In genomic region chr17:85090120-85091099, GRCm38 (mm10) we compare ENCODE assay signal across 7 mouse cellular contexts. TPM values are rescaled to one million over a fixed set of nuclear protein-coding genes. Genes with fewer than 3 reads are reported as not detected.
DNase-seq lines count a peak whose midpoint lies in the region; ATAC-seq lines count a peak whose summit lies in the region.

Gene Prepl, minus strand, starts transcription at chr17:85090241.
Gene Camkmt, plus strand, starts transcription at chr17:85090552.

- no peaks in the 10 kb centered on the region for H3K9me3 ChIP-seq in embryonic facial prominence, embryonic 12.5 days
- H3K9me3 ChIP-seq in limb, embryonic 11.5 days (ENCODE audit: control insufficient read depth, low read length): no peaks in the 10 kb centered on the region
- H3K9me3 ChIP-seq in midbrain, embryonic 14.5 days (ENCODE audit: control insufficient read depth, low read length): no peaks in the 10 kb centered on the region

- peak within 1 kb of the TSS; percentile 67 for H3K4me2 ChIP-seq in embryonic facial prominence, embryonic 12.5 days (replicated peaks)
- H3K4me2 ChIP-seq in limb, embryonic 11.5 days (ENCODE audit: low read depth, severe bottlenecking): peak within 1 kb of the TSS; percentile 81
- peak within 1 kb of the TSS; percentile 83 for H3K4me2 ChIP-seq in midbrain, embryonic 14.5 days (ENCODE audit: low read length)

- H3K4me3 ChIP-seq in embryonic facial prominence, embryonic 12.5 days: peak within 1 kb of the TSS; percentile 85
- H3K4me3 ChIP-seq in limb, embryonic 11.5 days (ENCODE audit: low read depth, low read length): peak within 1 kb of the TSS; percentile 82
- peak within 1 kb of the TSS; percentile 89 for H3K4me3 ChIP-seq in midbrain, embryonic 14.5 days (replicated peaks; ENCODE audit: low read depth, low read length)

- H3K27ac ChIP-seq in embryonic facial prominence, embryonic 12.5 days: peak within 1 kb of the TSS; percentile 85
- H3K27ac ChIP-seq in limb, embryonic 11.5 days (replicated peaks; ENCODE audit: low read depth, low read length): peak within 1 kb of the TSS; percentile 59; the same call in 1 of the 2 replicates
- peak within 1 kb of the TSS; percentile 89 for H3K27ac ChIP-seq in midbrain, embryonic 14.5 days (replicated peaks; ENCODE audit: low read depth, low read length)

- no peaks in the 10 kb centered on the region for H3K36me3 ChIP-seq in embryonic facial prominence, embryonic 12.5 days
- no peaks in the 10 kb centered on the region for H3K36me3 ChIP-seq in limb, embryonic 11.5 days (ENCODE audit: control insufficient read depth, insufficient read depth, low read length)
- no peaks in the 10 kb centered on the region for H3K36me3 ChIP-seq in midbrain, embryonic 14.5 days (ENCODE audit: control insufficient read depth, insufficient read depth, low read length)

- H3K9ac ChIP-seq in embryonic facial prominence, embryonic 12.5 days: peak within 1 kb of the TSS; percentile 72
- peak within 1 kb of the TSS; percentile 84 for H3K9ac ChIP-seq in limb, embryonic 11.5 days (ENCODE audit: low read length)
- peak within 1 kb of the TSS; percentile 81 for H3K9ac ChIP-seq in midbrain, embryonic 14.5 days (replicated peaks; ENCODE audit: low read length)

- under 1% methylated on average over 58 of the region's 63 CpGs for WGBS in embryonic facial prominence, embryonic 12.5 days
- under 1% methylated on average over 63 of the region's 63 CpGs for WGBS in limb, embryonic 11.5 days
- WGBS in midbrain, embryonic 14.5 days: under 1% methylated on average over 63 of the region's 63 CpGs

- H3K4me1 ChIP-seq in embryonic facial prominence, embryonic 12.5 days: peaks cover 10% of the 10 kb centered on the region
- H3K4me1 ChIP-seq in limb, embryonic 11.5 days (ENCODE audit: control insufficient read depth, insufficient read depth, low read length): peaks cover 5% of the 10 kb centered on the region; the same call in 1 of the 2 replicates
- peaks cover 16% of the 10 kb centered on the region for H3K4me1 ChIP-seq in midbrain, embryonic 14.5 days (ENCODE audit: control insufficient read depth, insufficient read depth, low read length)

- ATAC-seq in embryonic facial prominence, embryonic 12.5 days (ENCODE audit: insufficient number of reproducible peaks, insufficient read depth, low FRiP score, low TSS enrichment): peak; percentile 98
- ATAC-seq in limb, embryonic 11.5 days (ENCODE audit: insufficient number of reproducible peaks, low FRiP score, low TSS enrichment, low read depth): peak; percentile 99
- ATAC-seq in midbrain, embryonic 14.5 days (ENCODE audit: low FRiP score, low TSS enrichment): peak; percentile 99

- DNase-seq in adrenal gland, postnatal 25 days: peak; percentile 91
- DNase-seq in heart, adult 11 months: peak; percentile 99
- DNase-seq in kidney, adult 18-20 months: peak; percentile 95
- DNase-seq in limb, embryonic 11.5 days (ENCODE audit: low spot score): peak; percentile 98
- DNase-seq in midbrain, embryonic 14.5 days: peak; percentile 98
- DNase-seq in spleen, adult 18-20 months: peak; percentile 89 to 91

- no peaks in the 10 kb centered on the region for H3K27me3 ChIP-seq in embryonic facial prominence, embryonic 12.5 days
- H3K27me3 ChIP-seq in limb, embryonic 11.5 days (ENCODE audit: control insufficient read depth, insufficient read depth, low read length): no peaks in the 10 kb centered on the region
- H3K27me3 ChIP-seq in midbrain, embryonic 14.5 days (ENCODE audit: control insufficient read depth, insufficient read depth, low read length): no peaks in the 10 kb centered on the region

RNA-seq across cellular contexts. Expression of gene Prepl, which starts in this region (rescaled TPM):
- total RNA-seq in adrenal gland, postnatal 25 days (2021): 38.4 and 41.4 TPM in 2 replicates
- polyA plus RNA-seq in embryonic facial prominence, embryonic 12.5 days (2016; fragmentation: Nextera tagmentation; extraction: Ambion mirVana): 28.8 and 30.5 TPM in 2 replicates
- polyA plus RNA-seq in limb, embryonic 11.5 days (2014; fragmentation: Nextera tagmentation; extraction: Ambion mirVana): 35.3 and 37.6 TPM in 2 replicates
- polyA plus RNA-seq in midbrain, embryonic 14.5 days (2014; fragmentation: Nextera tagmentation; extraction: Ambion mirVana): 97.7 and 129 TPM in 2 replicates

RNA-seq across cellular contexts. Expression of gene Camkmt, which starts in this region (rescaled TPM):
- 6.9 and 8.0 TPM in 2 replicates for total RNA-seq in adrenal gland, postnatal 25 days (2021)
- polyA plus RNA-seq in embryonic facial prominence, embryonic 12.5 days (2016; fragmentation: Nextera tagmentation; extraction: Ambion mirVana): 13.6 and 15.1 TPM in 2 replicates
- 11.4 and 11.6 TPM in 2 replicates for polyA plus RNA-seq in limb, embryonic 11.5 days (2014; fragmentation: Nextera tagmentation; extraction: Ambion mirVana)
- 19.4 and 20.8 TPM in 2 replicates for polyA plus RNA-seq in midbrain, embryonic 14.5 days (2014; fragmentation: Nextera tagmentation; extraction: Ambion mirVana)

Comparison
In these comparisons a context has a peak if more than half of its experiments do, and no peak if none do; other contexts are left out.
1. Peak in every context shown above with its lines: DNase-seq, ATAC-seq, H3K4me3 ChIP-seq and H3K27ac ChIP-seq.